Mouse (Mus musculus): ENCODE data around the gene Spc25. TPM values are rescaled to one million over a fixed set of nuclear protein-coding genes. Genes with fewer than 3 reads are reported as not detected.

Gene Spc25
- total and polyA plus RNA-seq, 2 experiments from 2014 or later = 8.7 to 12.9 TPM

GRCm38 (mm10) chr2:69205185-69205584, 809 bp downstream of the Spc25 start:
- TF ChIP-seq CTCF (IDR thresholded peaks at IDR 0.05) = no peak
- ATAC-seq (ENCODE audit: low FRiP score) (no peak), DNase-seq (ENCODE audit: low spot score) (no peak)
- WGBS = 19% methylated on average over 6 of the region's 6 CpGs
- no peaks in the 10 kb centered on the region for H3K9me3 ChIP-seq (ENCODE audit: low read length)
- H3K36me3 ChIP-seq (ENCODE audit: insufficient read depth, low read length) = no peaks in the 10 kb centered on the region
- no peaks in the 10 kb centered on the region for H3K4me1 ChIP-seq (ENCODE audit: insufficient read depth, low read length)
- peak overlapping the region; percentile 75 for H3K4me3 ChIP-seq (ENCODE audit: low read depth, low read length)
- H3K9ac ChIP-seq (replicated peaks; ENCODE audit: low read length, poor library complexity, severe bottlenecking) = 0 out of 2 replicates have a peak overlapping the region, but pooled peaks have one; percentile 59
- H3K27me3 ChIP-seq (ENCODE audit: insufficient read depth, low read length) = no peaks in the 10 kb centered on the region
- H3K27ac ChIP-seq (ENCODE audit: low read depth, low read length) = no peak overlapping the region
- peak overlapping the region; percentile 99 for H3K4me2 ChIP-seq (ENCODE audit: low read depth, low read length, poor library complexity, severe bottlenecking)

- no peak overlapping the region for H3K4me3 ChIP-seq (ENCODE audit: low read depth, low read length)
- no peak overlapping the region for H3K4me2 ChIP-seq (ENCODE audit: low read depth, low read length, poor library complexity, severe bottlenecking)
- H3K9ac ChIP-seq (replicated peaks; ENCODE audit: low read length, poor library complexity, severe bottlenecking) = no peak overlapping the region
- H3K36me3 ChIP-seq (ENCODE audit: insufficient read depth, low read length) = no peaks in the 10 kb centered on the region
- H3K27me3 ChIP-seq (ENCODE audit: insufficient read depth, low read length) = no peaks in the 10 kb centered on the region
- DNase-seq (ENCODE audit: low spot score) (no peak), ATAC-seq (ENCODE audit: low FRiP score) (no peak)
- WGBS = 92% methylated on average over 5 of the region's 5 CpGs
- no peaks in the 10 kb centered on the region for H3K9me3 ChIP-seq (ENCODE audit: low read length)
- no peak for TF ChIP-seq CTCF (IDR thresholded peaks at IDR 0.05)
- H3K4me1 ChIP-seq (ENCODE audit: insufficient read depth, low read length) = no peaks in the 10 kb centered on the region
- H3K27ac ChIP-seq (ENCODE audit: low read depth, low read length) = no peak overlapping the region
These were observed 12.4 kb downstream of the Spc25 start for GRCm38 (mm10) chr2:69193555-69193954.

GRCm38 (mm10) chr2:69191059-69191458, 14.9 kb downstream of the Spc25 start:
- no peak for DNase-seq (ENCODE audit: low spot score)
- no peak overlapping the region for H3K4me3 ChIP-seq (ENCODE audit: low read depth, low read length)
- H3K27me3 ChIP-seq (ENCODE audit: insufficient read depth, low read length) = no peaks in the 10 kb centered on the region
- H3K4me1 ChIP-seq (ENCODE audit: insufficient read depth, low read length) = no peaks in the 10 kb centered on the region
- H3K9ac ChIP-seq (replicated peaks; ENCODE audit: low read length, poor library complexity, severe bottlenecking) = no peak overlapping the region
- TF ChIP-seq CTCF (IDR thresholded peaks at IDR 0.05) = no peak
- H3K36me3 ChIP-seq (ENCODE audit: insufficient read depth, low read length) = no peaks in the 10 kb centered on the region
- 88% methylated on average over 5 of the region's 5 CpGs for WGBS
- H3K4me2 ChIP-seq (ENCODE audit: low read depth, low read length, poor library complexity, severe bottlenecking) = no peak overlapping the region
- no peak for ATAC-seq (ENCODE audit: low FRiP score)
- no peaks in the 10 kb centered on the region for H3K9me3 ChIP-seq (ENCODE audit: low read length)
- no peak overlapping the region for H3K27ac ChIP-seq (ENCODE audit: low read depth, low read length)

GRCm38 (mm10) chr2:69189222-69189621, 16.8 kb downstream of the Spc25 start:
- DNase-seq (ENCODE audit: low spot score) = no peak
- no peak overlapping the region for H3K9ac ChIP-seq (replicated peaks; ENCODE audit: low read length, poor library complexity, severe bottlenecking)
- no peaks in the 10 kb centered on the region for H3K4me1 ChIP-seq (ENCODE audit: insufficient read depth, low read length)
- no peak overlapping the region for H3K4me2 ChIP-seq (ENCODE audit: low read depth, low read length, poor library complexity, severe bottlenecking)
- no peaks in the 10 kb centered on the region for H3K36me3 ChIP-seq (ENCODE audit: insufficient read depth, low read length)
- H3K27me3 ChIP-seq (ENCODE audit: insufficient read depth, low read length) = no peaks in the 10 kb centered on the region
- 62% methylated on average over 4 of the region's 4 CpGs for WGBS
- H3K9me3 ChIP-seq (ENCODE audit: low read length) = no peaks in the 10 kb centered on the region
- no peak overlapping the region for H3K4me3 ChIP-seq (ENCODE audit: low read depth, low read length)
- TF ChIP-seq CTCF (IDR thresholded peaks at IDR 0.05) = no peak
- no peak for ATAC-seq (ENCODE audit: low FRiP score)
- H3K27ac ChIP-seq (ENCODE audit: low read depth, low read length) = no peak overlapping the region

- Histone ChIP-seq H3K36me3 (ENCODE audit: insufficient read depth, low read length) (no peaks in the 10 kb centered on the region), H3K9ac (replicated peaks; ENCODE audit: low read length, poor library complexity, severe bottlenecking) (no peak overlapping the region), H3K4me3 (ENCODE audit: low read depth, low read length) (no peak overlapping the region), H3K4me1 (ENCODE audit: insufficient read depth, low read length) (no peaks in the 10 kb centered on the region), H3K9me3 (ENCODE audit: low read length) (no peaks in the 10 kb centered on the region), H3K27ac (ENCODE audit: low read depth, low read length) (no peak overlapping the region), H3K4me2 (ENCODE audit: low read depth, low read length, poor library complexity, severe bottlenecking) (no peak overlapping the region), H3K27me3 (ENCODE audit: insufficient read depth, low read length) (no peaks in the 10 kb centered on the region)
- no peak for TF ChIP-seq CTCF (IDR thresholded peaks at IDR 0.05)
- DNase-seq (ENCODE audit: low spot score) (no peak), ATAC-seq (ENCODE audit: low FRiP score) (no peak)
- WGBS = 80% methylated on average over 6 of the region's 6 CpGs
These were observed 17.3 kb downstream of the Spc25 start for GRCm38 (mm10) chr2:69188732-69189131.

GRCm38 (mm10) chr2:69187990-69188389, 18.0 kb downstream of the Spc25 start:
- H3K9ac ChIP-seq (replicated peaks; ENCODE audit: low read length, poor library complexity, severe bottlenecking) = no peak overlapping the region
- DNase-seq (ENCODE audit: low spot score) = no peak
- H3K27ac ChIP-seq (ENCODE audit: low read depth, low read length) = no peak overlapping the region
- no peak for TF ChIP-seq CTCF (IDR thresholded peaks at IDR 0.05)
- no peak overlapping the region for H3K4me3 ChIP-seq (ENCODE audit: low read depth, low read length)
- no peak for ATAC-seq (ENCODE audit: low FRiP score)
- no peaks in the 10 kb centered on the region for H3K9me3 ChIP-seq (ENCODE audit: low read length)
- 97% methylated on average over 2 of the region's 2 CpGs for WGBS
- no peaks in the 10 kb centered on the region for H3K27me3 ChIP-seq (ENCODE audit: insufficient read depth, low read length)
- no peak overlapping the region for H3K4me2 ChIP-seq (ENCODE audit: low read depth, low read length, poor library complexity, severe bottlenecking)
- H3K4me1 ChIP-seq (ENCODE audit: insufficient read depth, low read length) = no peaks in the 10 kb centered on the region
- no peaks in the 10 kb centered on the region for H3K36me3 ChIP-seq (ENCODE audit: insufficient read depth, low read length)

Data from midbrain, postnatal 0 days (tissue).